Mouse (Mus musculus): Measurements from ENCODE around the gene Terf2.
"Not testable (repeated sequence)": the region's sequence is repeated elsewhere in the genome, so short reads cannot be mapped to it uniquely, and the experiment has no call there.

Terf2 gene

GRCm38 (mm10) chr8:107056973-107057369 is 39.4 kb downstream of the Terf2 start:
- DNase-seq = peak; percentile 6

- peak; percentile 93 for DNase-seq
Measured at GRCm38 (mm10) chr8:107056076-107056972, 40.0 kb downstream of the Terf2 start, which contains the start of the genes Cog8 and Nip7. Gene Cog8 (minus strand): TSS chr8:107056689. Gene Nip7 (plus strand): TSS chr8:107056877.

- DNase-seq = no peak
Measured at GRCm38 (mm10) chr8:107052046-107052445, 44.3 kb downstream of the Terf2 start.

- no peak for DNase-seq
Measured at GRCm38 (mm10) chr8:107049480-107049879, 46.9 kb downstream of the Terf2 start.

- DNase-seq = peak; percentile 81
Measured at GRCm38 (mm10) chr8:107048061-107048941, 48.0 kb downstream of the Terf2 start, which contains the start of gene Pdf. Gene Pdf (minus strand): TSS chr8:107048614.

- no peak for DNase-seq
Measured at GRCm38 (mm10) chr8:107046976-107047375, 49.4 kb downstream of the Terf2 start.

GRCm38 (mm10) chr8:107045478-107045877 is 50.9 kb downstream of the Terf2 start:
- no peak for DNase-seq

GRCm38 (mm10) chr8:107040632-107041031 is 55.7 kb downstream of the Terf2 start:
- DNase-seq = no peak

- no peak for DNase-seq
Measured at GRCm38 (mm10) chr8:107036626-107037025, 59.7 kb downstream of the Terf2 start.

GRCm38 (mm10) chr8:107035641-107036040 is 60.7 kb downstream of the Terf2 start:
- no peak for DNase-seq

- DNase-seq = not testable (repeated sequence)
Measured at GRCm38 (mm10) chr8:107033609-107034008, 62.7 kb downstream of the Terf2 start.

- no peak for DNase-seq
Measured at GRCm38 (mm10) chr8:107031577-107032090, 64.7 kb downstream of the Terf2 start.

GRCm38 (mm10) chr8:107030650-107031576 is 65.4 kb downstream of the Terf2 start, which contains the start of gene Vps4a:
Gene Vps4a (plus strand): TSS chr8:107031222.
- peak; percentile 98 for DNase-seq

- DNase-seq = no peak
Measured at GRCm38 (mm10) chr8:107030058-107030457, 66.3 kb downstream of the Terf2 start.

- no peak for DNase-seq
Measured at GRCm38 (mm10) chr8:107029310-107029709, 67.0 kb downstream of the Terf2 start.

- no peak for DNase-seq
Measured at GRCm38 (mm10) chr8:107023479-107023878, 72.9 kb downstream of the Terf2 start.

Measured in thymus, postnatal 25 days (tissue).